Mouse (Mus musculus) midbrain, postnatal 0 days (tissue): Measurements from ENCODE around the gene Derl3. TPM values are rescaled to one million over a fixed set of nuclear protein-coding genes. Genes with fewer than 3 reads are reported as not detected.
"Not testable (repeated sequence)": the region's sequence is repeated elsewhere in the genome, so short reads cannot be mapped to it uniquely, and the experiment has no call there.

Experiments
- ATAC-seq: fragments of 200-750 bp; cut with Nextera tagmentation; 2 replicates; pipeline ENCODE4 v1.8.0; 2017; ENCODE audit warnings: moderate number of reproducible peaks, mild to moderate bottlenecking, moderate TSS enrichment, moderate library complexity; ENCODE audit not compliant: low FRiP score
- DNase-seq: peaks from one replicate; pipeline ENCODE4 v3.0.0-alpha.2; 2015; ENCODE audit warnings: low spot score
- H3K27ac ChIP-seq: fragments of 300-500 bp; sonication (generic); 2 replicates; pipeline ENCODE4 v1.5.1; 2014; ENCODE audit warnings: low read depth, mild to moderate bottlenecking, low read length, mixed read lengths
- H3K27me3 ChIP-seq: fragments of 300-500 bp; sonication (generic); 2 replicates; pipeline ENCODE4 v1.6.1; 2014; ENCODE audit warnings: low read length, control low read depth, mixed read lengths; ENCODE audit not compliant: insufficient read depth
- H3K36me3 ChIP-seq: fragments of 300-500 bp; sonication (generic); 2 replicates; pipeline ENCODE4 v1.6.1; 2014; ENCODE audit warnings: low read length, control low read depth, mixed read lengths; ENCODE audit not compliant: insufficient read depth
- H3K4me1 ChIP-seq: fragments of 300-500 bp; sonication (generic); 2 replicates; pipeline ENCODE4 v1.6.1; 2014; ENCODE audit warnings: mild to moderate bottlenecking, control low read depth, antibody characterized with exemption, low read length, mixed read lengths; ENCODE audit not compliant: insufficient read depth
- H3K4me2 ChIP-seq: fragments of 300-500 bp; sonication (generic); 2 replicates; pipeline ENCODE4 v1.6.1; 2014; ENCODE audit warnings: low read depth, mild to moderate bottlenecking, low read length, mixed read lengths; ENCODE audit not compliant: poor library complexity, severe bottlenecking
- H3K4me3 ChIP-seq: fragments of 300-500 bp; sonication (generic); 2 replicates; pipeline ENCODE4 v1.5.1; 2014; ENCODE audit warnings: low read depth, mild to moderate bottlenecking, low read length, moderate library complexity
- H3K9ac ChIP-seq: fragments of 300-500 bp; sonication (generic); replicated peaks from 2 replicates; pipeline ENCODE4 v1.6.1; 2014; ENCODE audit warnings: mild to moderate bottlenecking, low read length, moderate library complexity, mixed read lengths; ENCODE audit not compliant: poor library complexity, severe bottlenecking
- H3K9me3 ChIP-seq: fragments of 300-500 bp; sonication (generic); 2 replicates; pipeline ENCODE4 v1.6.1; 2016; ENCODE audit warnings: low read length, control low read depth
- CTCF ChIP-seq: IDR thresholded peaks from 2 replicates; pipeline ENCODE4 v1.5.1; 2016; ENCODE audit warnings: antibody characterized with exemption, mild to moderate bottlenecking
- WGBS: fragments of 180-500 bp; shearing (Covaris S2); extraction: QIAGEN DNeasy Blood & Tissue Kit; methylation state at CpG from one replicate; pipeline ENCODE4 v1.1.7; 2014; 5-methylcytosine and 5-hydroxymethylcytosine counted together
- polyA plus RNA-seq: library from polyadenylated mRNA; unstranded; fragments of >200 nt; fragmentation: Nextera tagmentation; extraction: Ambion mirVana; gene quantifications from 2 replicates; pipeline ENCODE4 v1.2.1, GENCODE M21; 2015
- total RNA-seq: library from RNA; depleted of rRNA; stranded (reverse); fragments of >200 nt; gene quantifications from 2 replicates; pipeline ENCODE4 v1.2.3, GENCODE M21; 2014

Gene Derl3
- total and polyA plus RNA-seq, 2 experiments from 2014 or later: 1.4 TPM

GRCm38 (mm10) chr10:75856155-75856907 lies 36.9 kb upstream of the Derl3 start:
- WGBS: 85% methylated on average over 11 of the region's 11 CpGs
- peaks cover 9% of the 10 kb centered on the region; the same call in 1 of the 2 replicates for H3K4me1 ChIP-seq
- H3K9ac ChIP-seq: no peak overlapping the region

GRCm38 (mm10) chr10:75856976-75857375 lies 36.2 kb upstream of the Derl3 start:
- no peak overlapping the region for H3K4me2 ChIP-seq
- WGBS: 87% methylated on average over 3 of the region's 3 CpGs
- no peak overlapping the region for H3K4me3 ChIP-seq
- no peak overlapping the region for H3K9ac ChIP-seq
- ATAC-seq (no peak), DNase-seq (no peak)
- no peaks in the 10 kb centered on the region for H3K9me3 ChIP-seq
- H3K27ac ChIP-seq: no peak overlapping the region
- no peak for TF ChIP-seq CTCF
- peaks cover 15% of the 10 kb centered on the region; the same call in 1 of the 2 replicates for H3K36me3 ChIP-seq
- no peaks in the 10 kb centered on the region for H3K27me3 ChIP-seq
- H3K4me1 ChIP-seq: peaks cover 9% of the 10 kb centered on the region; the same call in 1 of the 2 replicates

More at GRCm38 (mm10) chr10:75856155-75856907, 36.9 kb upstream of the Derl3 start:
- Histone ChIP-seq H3K4me2 (no peak overlapping the region), H3K4me3 (no peak overlapping the region), H3K36me3 (peaks cover 15% of the 10 kb centered on the region; the same call in 1 of the 2 replicates), H3K9me3 (no peaks in the 10 kb centered on the region), H3K27me3 (no peaks in the 10 kb centered on the region), H3K27ac (no peak overlapping the region)
- no peak for ATAC-seq
- TF ChIP-seq CTCF: no peak
- DNase-seq: no peak

- ATAC-seq: no peak
- no peak for DNase-seq
These were observed 35.6 kb upstream of the Derl3 start for GRCm38 (mm10) chr10:75857598-75857997.

DNA sequence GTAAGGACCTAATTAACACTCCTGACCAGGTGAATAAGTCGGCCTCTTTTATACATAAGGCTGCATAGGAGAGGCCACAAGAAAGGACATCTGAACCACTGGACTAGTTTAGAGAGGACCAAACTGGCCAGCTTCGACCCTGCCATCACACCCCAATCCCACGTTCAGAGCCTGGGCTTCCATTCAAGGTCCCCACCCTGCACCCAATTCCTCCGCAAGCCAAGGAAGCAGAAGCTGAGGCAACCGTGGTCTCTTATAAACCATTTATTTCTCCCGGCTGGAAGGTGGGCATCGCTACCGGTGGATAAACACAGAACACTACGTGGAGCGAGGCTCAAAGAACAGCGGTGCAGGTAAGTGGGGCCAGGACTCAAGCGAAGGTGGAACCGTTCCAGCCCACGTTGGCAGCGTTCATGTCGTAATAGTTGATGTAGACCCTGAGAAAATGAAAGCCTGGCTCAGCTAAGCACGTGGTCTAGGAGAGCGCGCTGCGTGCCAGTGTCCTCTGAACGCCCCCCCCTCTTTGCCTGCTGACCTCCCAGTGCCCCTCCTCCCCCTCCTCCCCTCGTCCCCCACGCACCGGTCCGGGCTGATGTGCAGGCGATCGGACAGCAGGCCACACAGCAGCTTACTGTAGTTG lies 34.0 kb upstream of the Derl3 start:
- peak; percentile 82 for ATAC-seq
- peaks cover 9% of the 10 kb centered on the region; the same call in 1 of the 2 replicates for H3K4me1 ChIP-seq
- H3K9me3 ChIP-seq: no peaks in the 10 kb centered on the region
- peak overlapping the region; percentile 80 for H3K9ac ChIP-seq
- peak; percentile 36; the same call in 1 of the 2 replicates for TF ChIP-seq CTCF
- no peaks in the 10 kb centered on the region for H3K27me3 ChIP-seq
- H3K4me2 ChIP-seq: peak overlapping the region; percentile 64
- DNase-seq: peak; percentile 82
- WGBS: 2% methylated on average over 21 of the region's 27 CpGs
- H3K27ac ChIP-seq: peak overlapping the region; percentile 86
- peaks cover 15% of the 10 kb centered on the region; the same call in 1 of the 2 replicates for H3K36me3 ChIP-seq
- peak overlapping the region; percentile 49 for H3K4me3 ChIP-seq

More at GRCm38 (mm10) chr10:75857598-75857997, 35.6 kb upstream of the Derl3 start:
- H3K27me3 ChIP-seq: no peaks in the 10 kb centered on the region
- no peak overlapping the region for H3K9ac ChIP-seq
- peaks cover 15% of the 10 kb centered on the region; the same call in 1 of the 2 replicates for H3K36me3 ChIP-seq
- no peak for TF ChIP-seq CTCF
- no peak overlapping the region for H3K4me2 ChIP-seq
- no peak overlapping the region for H3K4me3 ChIP-seq
- peaks cover 9% of the 10 kb centered on the region; the same call in 1 of the 2 replicates for H3K4me1 ChIP-seq
- H3K27ac ChIP-seq: no peak overlapping the region
- WGBS: 91% methylated on average over 4 of the region's 4 CpGs
- H3K9me3 ChIP-seq: no peaks in the 10 kb centered on the region

DNA sequence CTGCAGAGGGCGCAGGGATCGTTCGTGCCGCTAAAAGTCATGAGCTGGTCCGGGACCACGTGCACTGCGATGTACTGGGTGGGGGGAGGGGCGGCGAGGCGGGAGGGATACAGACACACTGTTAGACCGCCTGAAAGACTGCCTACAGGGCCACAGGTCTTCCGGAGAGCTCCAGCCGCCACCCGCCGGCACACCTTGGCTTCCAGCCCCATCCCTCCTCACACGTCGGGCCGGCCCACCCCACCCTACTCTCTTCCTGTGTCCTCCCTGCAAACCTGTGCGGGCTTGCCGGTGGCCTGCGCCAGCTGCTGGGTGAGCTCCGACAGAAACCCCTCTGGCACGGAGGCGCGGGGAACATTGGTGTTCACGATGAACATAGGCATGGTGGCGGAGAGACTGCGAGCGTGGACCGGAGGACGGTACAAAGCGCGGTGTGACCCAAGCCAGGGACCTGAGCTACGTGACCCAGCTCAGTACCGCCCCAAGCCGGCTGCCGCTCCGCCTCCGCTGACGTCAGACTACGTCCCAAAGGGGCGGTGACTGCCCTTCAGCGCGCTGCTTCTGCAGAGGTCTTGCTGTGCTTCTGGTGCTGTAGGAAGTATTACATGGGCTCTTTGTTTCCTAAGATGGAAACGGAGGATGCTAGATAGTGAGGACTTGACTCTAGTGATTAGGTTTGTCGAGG lies 33.3 kb upstream of the Derl3 start, which contains the start of gene Mif:
Gene Mif, minus strand, starts transcription at position 455 of the 685 bp plus-strand sequence.
- peak within 1 kb of the TSS; percentile 49 for H3K4me3 ChIP-seq
- under 1% methylated on average over 39 of the region's 46 CpGs for WGBS
- H3K9ac ChIP-seq: peak within 1 kb of the TSS; percentile 80
- H3K9me3 ChIP-seq, H3K4me1 ChIP-seq, H3K27me3 ChIP-seq: not testable (repeated sequence)
- ATAC-seq: peak; percentile 95
- H3K27ac ChIP-seq: peak within 1 kb of the TSS; percentile 86
- H3K36me3 ChIP-seq: peaks cover 15% of the 10 kb centered on the region; the same call in 1 of the 2 replicates
- peak; percentile 94 for DNase-seq
- peak within 1 kb of the TSS; percentile 64 for H3K4me2 ChIP-seq
